Mouse (Mus musculus) ovary, adult 10 weeks (tissue): ENCODE data around the gene Dhx15. TPM values are rescaled to one million over a fixed set of nuclear protein-coding genes. Genes with fewer than 3 reads are reported as not detected.

Source experiments
- polyA plus RNA-seq: library from polyadenylated mRNA; stranded (reverse); fragments of 350-450 nt; fragmentation: Illumina TruSeq; extraction: RNeasy Lipid Tissue Mini Kit (QIAGEN cat#74804); gene quantifications from one replicate; pipeline ENCODE4 v1.2.3, GENCODE M21; 2014

Dhx15 gene
- polyA plus RNA-seq: 482 TPM

GRCm38 (mm10) chr5:52190371-52191179, at the start of gene Dhx15:
Dhx15 (minus strand) TSS chr5:52190514.

Other genes starting within 250 kb of the Dhx15 start
- 7.5 TPM for gene Sod3, start 173.3 kb upstream of the Dhx15 start, polyA plus RNA-seq